In genomic region chr7:45856950-45857901, GRCm38 (mm10) we compare ENCODE assay signal across 8 mouse cellular contexts. TPM values are rescaled to one million over a fixed set of nuclear protein-coding genes. Genes with fewer than 3 reads are reported as not detected.
A peak's percentile ranks its signal among the peaks of the same experiment; 100 is the strongest.
DNase-seq lines count a peak whose midpoint lies in the region; ATAC-seq and TF ChIP-seq lines count a peak whose summit lies in the region.

No protein-coding gene starts in this region.

- no peak overlapping the region for H3K27ac ChIP-seq in lung, embryonic 14.5 days (ENCODE audit: low read depth)
- H3K27ac ChIP-seq in embryonic facial prominence, embryonic 15.5 days (replicated peaks) = no peak overlapping the region
- no peak overlapping the region for H3K27ac ChIP-seq in midbrain, embryonic 13.5 days

- TF ChIP-seq CTCF in lung, embryonic 14.5 days (IDR thresholded peaks at IDR 0.05; ENCODE audit: low read depth) = no peak

- peak overlapping the region; percentile 18 for H3K9ac ChIP-seq in lung, embryonic 14.5 days
- H3K9ac ChIP-seq in embryonic facial prominence, embryonic 15.5 days = 0 out of 2 replicates have a peak overlapping the region, but pooled peaks have one; percentile 15
- H3K9ac ChIP-seq in midbrain, embryonic 13.5 days (replicated peaks) = peak overlapping the region; percentile 46; the same call in 1 of the 2 replicates

- WGBS in lung, embryonic 14.5 days = 5% methylated on average over 30 of the region's 30 CpGs
- 3% methylated on average over 28 of the region's 30 CpGs for WGBS in embryonic facial prominence, embryonic 15.5 days
- 4% methylated on average over 30 of the region's 30 CpGs for WGBS in midbrain, embryonic 13.5 days

- peak; percentile 46; the same call in 1 of the 2 replicates for ATAC-seq in lung, embryonic 14.5 days (ENCODE audit: insufficient read depth)
- 0 out of 2 replicates have a peak, but pooled peaks have one; percentile 8 for ATAC-seq in embryonic facial prominence, embryonic 15.5 days (ENCODE audit: insufficient number of reproducible peaks, low FRiP score, low TSS enrichment, low read depth)
- peak; percentile 31; the same call in 1 of the 2 replicates for ATAC-seq in midbrain, embryonic 13.5 days
- no peak for ATAC-seq in erythroid progenitor cell, adult 5-6 weeks (replicated peaks; ENCODE audit: low FRiP score, poor library complexity, severe bottlenecking)

- no peaks in the 10 kb centered on the region for H3K36me3 ChIP-seq in lung, embryonic 14.5 days (ENCODE audit: insufficient read depth)
- no peaks in the 10 kb centered on the region for H3K36me3 ChIP-seq in embryonic facial prominence, embryonic 15.5 days
- no peaks in the 10 kb centered on the region for H3K36me3 ChIP-seq in midbrain, embryonic 13.5 days

- DNase-seq in lung, embryonic 14.5 days = peak; percentile 46
- no peak for DNase-seq in lung, postnatal 25 days (ENCODE audit: low spot score)
- peak; percentile 49 for DNase-seq in kidney, postnatal 10 days
- no peak for DNase-seq in urinary bladder, adult 2 months (ENCODE audit: low spot score)
- DNase-seq in adrenal gland, postnatal 4 days (ENCODE audit: low spot score in 2 of 2) = no peak

- peak overlapping the region; percentile 32 for H3K4me3 ChIP-seq in lung, embryonic 14.5 days (ENCODE audit: low read depth, low read length)
- H3K4me3 ChIP-seq in embryonic facial prominence, embryonic 15.5 days (replicated peaks) = peak overlapping the region; percentile 44
- H3K4me3 ChIP-seq in midbrain, embryonic 13.5 days (replicated peaks) = peak overlapping the region; percentile 34

- H3K9me3 ChIP-seq in lung, embryonic 14.5 days (ENCODE audit: low read depth, low read length) = no peaks in the 10 kb centered on the region
- no peaks in the 10 kb centered on the region for H3K9me3 ChIP-seq in embryonic facial prominence, embryonic 15.5 days (replicated peaks)
- H3K9me3 ChIP-seq in midbrain, embryonic 13.5 days = no peaks in the 10 kb centered on the region

- peak overlapping the region; percentile 61 for H3K4me2 ChIP-seq in lung, embryonic 14.5 days
- H3K4me2 ChIP-seq in embryonic facial prominence, embryonic 15.5 days (replicated peaks) = peak overlapping the region; percentile 70
- H3K4me2 ChIP-seq in midbrain, embryonic 13.5 days (replicated peaks) = peak overlapping the region; percentile 54

- peaks cover 15% of the 10 kb centered on the region for H3K4me1 ChIP-seq in lung, embryonic 14.5 days (ENCODE audit: insufficient read depth)
- H3K4me1 ChIP-seq in embryonic facial prominence, embryonic 15.5 days = peaks cover 18% of the 10 kb centered on the region
- H3K4me1 ChIP-seq in midbrain, embryonic 13.5 days (replicated peaks) = peaks cover 26% of the 10 kb centered on the region

- H3K27me3 ChIP-seq in lung, embryonic 14.5 days (ENCODE audit: insufficient read depth, low read length) = peaks cover 19% of the 10 kb centered on the region
- H3K27me3 ChIP-seq in embryonic facial prominence, embryonic 15.5 days = peaks cover 26% of the 10 kb centered on the region
- H3K27me3 ChIP-seq in midbrain, embryonic 13.5 days = peaks cover 45% of the 10 kb centered on the region

RNA-seq across cellular contexts. Expression of gene Kdelr1, which starts 15.3 kb away (rescaled TPM):
- polyA plus RNA-seq in lung, embryonic 14.5 days (2014; fragmentation: Nextera tagmentation; extraction: Ambion mirVana) = 107 and 108 TPM in 2 replicates
- 83.7 and 98.4 TPM in 2 replicates for polyA plus RNA-seq in embryonic facial prominence, embryonic 15.5 days (2015; fragmentation: Nextera tagmentation; extraction: Ambion mirVana)
- 36.1 and 44.8 TPM in 2 replicates for polyA plus RNA-seq in midbrain, embryonic 13.5 days (2015; fragmentation: Nextera tagmentation; extraction: Ambion mirVana)
- 221 and 243 TPM in 2 replicates for polyA plus RNA-seq in urinary bladder, adult 2 months (2012; rRNA removed)
- total RNA-seq in adrenal gland, postnatal 4 days (2021) = 100 to 1,000 TPM; 147 to 148 TPM
- total RNA-seq in erythroid progenitor cell, adult 5-6 weeks (2015; ENCODE audit: low replicate concordance) = 55.9 and 91.4 TPM in 2 replicates
- total RNA-seq in erythroid progenitor cell, adult 5-6 weeks (2017; ENCODE audit: low replicate concordance) = 31.2 and 39.1 TPM in 2 replicates

RNA-seq across cellular contexts. Expression of gene Grin2d, which starts 21.0 kb away (rescaled TPM):
- 0.41 and 0.43 TPM in 2 replicates for polyA plus RNA-seq in lung, embryonic 14.5 days (2014; fragmentation: Nextera tagmentation; extraction: Ambion mirVana)
- 0.67 and 0.79 TPM in 2 replicates for polyA plus RNA-seq in embryonic facial prominence, embryonic 15.5 days (2015; fragmentation: Nextera tagmentation; extraction: Ambion mirVana)
- polyA plus RNA-seq in midbrain, embryonic 13.5 days (2015; fragmentation: Nextera tagmentation; extraction: Ambion mirVana) = 1.2 and 1.3 TPM in 2 replicates
- polyA plus RNA-seq in urinary bladder, adult 2 months (2012; rRNA removed) = 1.6 and 2.4 TPM in 2 replicates
- 1 to 10 TPM; 2.0 to 2.1 TPM for total RNA-seq in adrenal gland, postnatal 4 days (2021)
- not detected in 2 replicates for total RNA-seq in erythroid progenitor cell, adult 5-6 weeks (2015; ENCODE audit: low replicate concordance)
- total RNA-seq in erythroid progenitor cell, adult 5-6 weeks (2017; ENCODE audit: low replicate concordance) = not detected in 2 replicates

RNA-seq across cellular contexts. Expression of gene Grwd1, which starts 26.5 kb away (rescaled TPM):
- polyA plus RNA-seq in lung, embryonic 14.5 days (2014; fragmentation: Nextera tagmentation; extraction: Ambion mirVana) = 85.4 and 95.3 TPM in 2 replicates
- 57.3 and 58.0 TPM in 2 replicates for polyA plus RNA-seq in embryonic facial prominence, embryonic 15.5 days (2015; fragmentation: Nextera tagmentation; extraction: Ambion mirVana)
- 39.9 and 41.7 TPM in 2 replicates for polyA plus RNA-seq in midbrain, embryonic 13.5 days (2015; fragmentation: Nextera tagmentation; extraction: Ambion mirVana)
- 11.7 and 12.2 TPM in 2 replicates for polyA plus RNA-seq in urinary bladder, adult 2 months (2012; rRNA removed)
- 10 to 100 TPM; 28.2 to 28.3 TPM for total RNA-seq in adrenal gland, postnatal 4 days (2021)
- total RNA-seq in erythroid progenitor cell, adult 5-6 weeks (2015; ENCODE audit: low replicate concordance) = 2.5 and 2.9 TPM in 2 replicates
- 0.23 and 4.0 TPM in 2 replicates for total RNA-seq in erythroid progenitor cell, adult 5-6 weeks (2017; ENCODE audit: low replicate concordance)

RNA-seq across cellular contexts. Expression of gene Kcnj14, which starts 32.6 kb away (rescaled TPM):
- 0.67 and 1.1 TPM in 2 replicates for polyA plus RNA-seq in lung, embryonic 14.5 days (2014; fragmentation: Nextera tagmentation; extraction: Ambion mirVana)
- 1.4 and 1.7 TPM in 2 replicates for polyA plus RNA-seq in embryonic facial prominence, embryonic 15.5 days (2015; fragmentation: Nextera tagmentation; extraction: Ambion mirVana)
- 0.62 and 0.73 TPM in 2 replicates for polyA plus RNA-seq in midbrain, embryonic 13.5 days (2015; fragmentation: Nextera tagmentation; extraction: Ambion mirVana)
- 0.25 and 0.35 TPM in 2 replicates for polyA plus RNA-seq in urinary bladder, adult 2 months (2012; rRNA removed)
- total RNA-seq in adrenal gland, postnatal 4 days (2021) = under 1 TPM; 0.45 to 0.53 TPM
- total RNA-seq in erythroid progenitor cell, adult 5-6 weeks (2015; ENCODE audit: low replicate concordance) = not detected in 2 replicates
- not detected in 2 replicates for total RNA-seq in erythroid progenitor cell, adult 5-6 weeks (2017; ENCODE audit: low replicate concordance)

RNA-seq across cellular contexts. Expression of gene Syngr4, which starts 39.3 kb away (rescaled TPM):
- 1.0 and 1.4 TPM in 2 replicates for polyA plus RNA-seq in lung, embryonic 14.5 days (2014; fragmentation: Nextera tagmentation; extraction: Ambion mirVana)
- 0.40 and 0.77 TPM in 2 replicates for polyA plus RNA-seq in embryonic facial prominence, embryonic 15.5 days (2015; fragmentation: Nextera tagmentation; extraction: Ambion mirVana)
- 0.28 and 0.66 TPM in 2 replicates for polyA plus RNA-seq in midbrain, embryonic 13.5 days (2015; fragmentation: Nextera tagmentation; extraction: Ambion mirVana)
- 0.10 TPM in 1 of 2 replicates, not detected in the other for polyA plus RNA-seq in urinary bladder, adult 2 months (2012; rRNA removed)
- total RNA-seq in adrenal gland, postnatal 4 days (2021) = under 1 TPM; 0.79 to 0.95 TPM
- not detected in 2 replicates for total RNA-seq in erythroid progenitor cell, adult 5-6 weeks (2015; ENCODE audit: low replicate concordance)
- total RNA-seq in erythroid progenitor cell, adult 5-6 weeks (2017; ENCODE audit: low replicate concordance) = 1.3 TPM in 1 of 2 replicates, not detected in the other

Comparison
In these comparisons a context has a peak if more than half of its experiments do, and no peak if none do; other contexts are left out.
1. DNase-seq: peak in lung, embryonic 14.5 days (single experiment) and kidney, postnatal 10 days (single experiment); none in lung, postnatal 25 days (single experiment), urinary bladder, adult 2 months (single experiment) and adrenal gland, postnatal 4 days (0 of 2).
2. Peak in every context shown above with its lines, with median percentiles within 50 percentile points of each other: H3K4me2 ChIP-seq, H3K4me3 ChIP-seq and H3K9ac ChIP-seq.